Mouse (Mus musculus): ENCODE data around the gene Col15a1.

Gene Col15a1

DNA sequence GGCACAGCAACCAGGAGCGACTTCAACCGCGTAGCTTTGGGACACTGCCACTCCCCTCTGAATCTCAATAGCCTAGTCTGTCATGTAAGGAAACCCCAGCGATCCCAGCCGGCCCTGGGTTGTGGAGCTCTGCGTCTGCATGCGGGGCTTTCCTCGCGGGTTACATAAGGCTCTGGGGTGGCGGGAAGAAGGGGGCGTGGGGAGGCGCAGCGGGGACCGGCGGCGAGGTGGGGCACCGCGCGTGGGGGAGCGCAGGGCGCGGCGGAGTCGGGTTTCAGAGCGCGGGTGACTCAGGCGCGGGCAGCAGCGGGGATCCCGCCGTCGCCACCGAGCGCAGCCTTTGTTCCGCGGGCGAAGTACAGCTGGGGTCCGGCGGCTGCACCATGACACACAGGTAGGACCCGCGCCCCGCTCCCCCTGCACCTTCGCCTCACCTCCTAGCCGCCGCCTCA lies at the start of gene Col15a1:
Gene Col15a1 (plus strand): TSS at position 193 of the 452 bp plus-strand sequence.
- ATAC-seq (ENCODE audit: insufficient number of reproducible peaks, low FRiP score, low TSS enrichment): no peak

GRCm38 (mm10) chr4:47161103-47161755 lies 46.7 kb upstream of the Col15a1 start:
- ATAC-seq (ENCODE audit: insufficient number of reproducible peaks, low FRiP score, low TSS enrichment): no peak

DNA sequence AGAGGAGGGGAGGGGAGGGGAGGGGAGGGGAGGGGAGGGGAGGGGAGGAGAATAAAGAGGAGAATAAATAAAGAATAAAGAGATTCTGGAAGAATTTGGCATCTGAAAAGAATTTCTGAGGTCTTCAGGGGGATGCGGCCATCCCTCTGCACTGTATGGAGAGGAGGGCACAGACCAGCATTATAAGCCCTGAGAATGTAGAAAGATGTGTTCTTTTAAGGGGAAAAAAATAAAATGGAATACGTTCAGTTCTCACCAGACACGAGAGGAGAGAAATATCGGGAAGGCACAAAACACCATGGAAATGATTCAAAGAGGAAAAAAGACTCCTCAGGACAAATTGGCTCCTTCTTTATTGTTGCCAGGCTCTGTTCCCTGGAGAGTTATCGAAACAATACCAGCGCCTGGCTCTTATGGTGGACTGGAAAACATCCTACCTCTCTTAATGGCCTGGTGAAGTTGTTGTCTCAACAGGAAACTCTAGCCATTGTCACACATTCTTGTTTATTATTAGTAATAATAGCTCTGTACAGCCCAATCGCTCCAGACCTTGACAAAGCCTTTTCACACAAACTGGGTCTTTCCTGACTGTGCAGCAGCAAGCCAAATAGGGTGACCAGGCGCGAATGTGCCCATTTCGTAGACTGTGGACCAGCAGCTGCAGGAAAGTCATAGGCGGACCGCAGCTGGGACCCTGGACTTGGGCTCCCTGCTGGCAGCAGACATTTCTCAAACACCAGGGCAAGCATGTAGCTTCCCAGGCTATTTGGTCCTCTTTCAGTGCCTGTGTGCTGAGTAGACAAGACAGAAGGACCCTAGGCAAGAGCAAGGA lies 46.0 kb upstream of the Col15a1 start:
- no peak for ATAC-seq (ENCODE audit: insufficient number of reproducible peaks, low FRiP score, low TSS enrichment)

DNA sequence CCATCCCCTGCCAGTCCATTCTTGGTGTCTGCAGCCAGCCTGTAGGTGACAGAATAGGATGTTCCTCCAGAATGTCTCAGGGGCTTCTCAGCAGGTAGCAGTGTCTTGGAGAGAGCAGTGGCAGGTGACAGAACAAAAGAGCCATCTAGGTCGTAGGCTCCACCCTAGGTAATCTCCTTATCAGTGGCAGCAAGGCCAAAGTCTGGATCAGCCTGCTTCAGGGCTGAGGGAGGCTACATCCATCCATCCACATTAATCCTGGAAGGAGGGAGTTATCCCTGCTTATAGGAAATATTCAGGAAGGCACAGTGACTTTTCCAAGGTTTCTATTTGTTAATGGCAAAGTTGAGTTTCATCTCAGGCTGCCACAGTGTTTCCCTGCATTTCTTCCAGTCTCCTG lies 35.6 kb upstream of the Col15a1 start:
- ATAC-seq (ENCODE audit: insufficient number of reproducible peaks, low FRiP score, low TSS enrichment): no peak

GRCm38 (mm10) chr4:47177101-47177500 lies 30.9 kb upstream of the Col15a1 start:
- ATAC-seq (ENCODE audit: insufficient number of reproducible peaks, low FRiP score, low TSS enrichment): no peak

- ATAC-seq (ENCODE audit: insufficient number of reproducible peaks, low FRiP score, low TSS enrichment): no peak
These were observed 29.6 kb upstream of the Col15a1 start for GRCm38 (mm10) chr4:47178261-47178961.

DNA sequence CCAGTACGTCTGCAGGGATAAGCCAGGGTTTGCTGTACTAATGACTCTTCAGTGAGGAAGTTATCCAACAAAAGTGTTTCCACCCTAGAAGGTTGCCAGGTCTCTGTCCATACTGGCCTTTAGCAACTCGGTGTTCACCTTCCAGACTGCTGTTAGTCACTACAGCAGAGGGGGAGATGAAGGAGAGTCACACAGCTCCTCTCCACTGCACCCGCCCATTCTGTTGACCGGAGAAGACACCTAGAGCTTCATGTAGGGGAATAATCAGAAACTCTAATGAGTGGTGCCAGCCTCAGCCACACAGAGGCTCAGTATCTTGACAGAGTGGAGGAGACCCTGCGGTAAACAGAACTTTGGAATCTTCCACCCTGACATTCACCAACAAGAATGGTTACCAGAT lies 28.4 kb upstream of the Col15a1 start:
- no peak for ATAC-seq (ENCODE audit: insufficient number of reproducible peaks, low FRiP score, low TSS enrichment)

DNA sequence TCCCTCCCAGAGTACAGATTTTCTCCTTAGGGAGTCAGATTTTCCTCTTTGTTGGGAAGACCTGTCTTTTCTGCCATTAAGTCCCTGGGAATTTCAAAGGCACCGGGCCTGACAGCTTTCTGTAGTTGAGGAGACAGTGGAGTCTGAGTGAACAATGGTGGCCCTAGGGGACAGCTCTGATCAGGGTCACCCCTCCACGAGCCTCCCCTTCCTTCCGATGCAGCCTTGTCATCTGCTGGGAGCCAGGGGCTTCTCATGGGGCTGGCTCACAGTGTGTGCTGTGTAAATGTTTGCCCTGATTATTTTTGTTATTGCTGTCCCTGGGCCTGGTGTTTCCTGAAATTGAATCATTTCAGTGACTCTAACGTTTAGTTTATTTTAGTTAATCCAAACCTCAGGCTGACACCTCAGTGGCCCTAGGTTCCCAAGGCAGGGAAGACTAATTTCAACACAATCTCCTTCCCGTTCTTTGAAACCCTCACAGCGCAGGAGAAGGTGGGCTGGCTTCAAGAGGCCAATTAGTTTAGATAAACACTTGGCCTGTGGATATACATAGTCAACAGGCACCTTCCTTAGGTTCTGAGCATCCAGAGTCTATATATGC lies 23.8 kb upstream of the Col15a1 start:
- ATAC-seq (ENCODE audit: insufficient number of reproducible peaks, low FRiP score, low TSS enrichment): no peak

- no peak for ATAC-seq (ENCODE audit: insufficient number of reproducible peaks, low FRiP score, low TSS enrichment)
These were observed 21.4 kb upstream of the Col15a1 start for GRCm38 (mm10) chr4:47186514-47186913.

DNA sequence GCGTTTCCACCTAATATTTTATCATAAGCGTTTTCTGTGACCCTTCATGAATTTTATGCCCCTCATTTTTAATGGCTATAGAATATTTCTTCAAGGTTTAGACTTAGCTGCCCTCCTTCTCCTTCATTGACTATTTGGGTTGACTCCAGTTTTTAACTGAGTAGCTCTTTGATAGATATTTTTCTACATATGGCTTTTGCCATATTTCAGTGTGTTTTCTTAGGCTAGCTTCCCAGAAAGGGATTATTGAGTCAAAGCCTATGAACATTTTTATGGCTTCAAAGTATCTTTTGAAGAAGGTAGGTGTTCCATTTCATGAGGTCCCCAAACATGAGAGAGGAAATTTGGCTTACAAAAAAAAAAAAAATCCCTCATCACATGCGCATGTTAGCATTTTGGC lies 11.8 kb upstream of the Col15a1 start:
- no peak for ATAC-seq (ENCODE audit: insufficient number of reproducible peaks, low FRiP score, low TSS enrichment)

DNA sequence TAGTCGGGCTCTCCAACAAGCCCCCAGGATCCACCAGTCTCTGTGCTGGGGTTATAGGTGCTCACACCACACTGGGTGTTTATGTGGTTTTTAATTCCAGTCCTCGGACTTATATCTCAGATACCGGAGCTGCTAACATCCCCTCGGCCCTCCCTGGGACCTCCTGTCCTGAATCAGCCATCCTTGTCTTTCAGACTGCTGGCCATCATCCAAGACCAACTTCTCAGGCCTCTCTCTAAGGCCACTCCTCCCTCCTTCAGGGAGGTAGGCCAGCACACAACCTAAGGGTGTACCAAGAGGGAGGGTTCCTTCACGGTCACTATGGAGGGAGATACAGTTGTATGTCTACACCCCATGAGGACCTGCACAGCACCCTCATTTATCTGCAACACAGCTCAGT lies 4.3 kb upstream of the Col15a1 start:
- no peak for ATAC-seq (ENCODE audit: insufficient number of reproducible peaks, low FRiP score, low TSS enrichment)

- no peak for ATAC-seq (ENCODE audit: insufficient number of reproducible peaks, low FRiP score, low TSS enrichment)
These were observed 2.1 kb upstream of the Col15a1 start for GRCm38 (mm10) chr4:47205846-47206245.

DNA sequence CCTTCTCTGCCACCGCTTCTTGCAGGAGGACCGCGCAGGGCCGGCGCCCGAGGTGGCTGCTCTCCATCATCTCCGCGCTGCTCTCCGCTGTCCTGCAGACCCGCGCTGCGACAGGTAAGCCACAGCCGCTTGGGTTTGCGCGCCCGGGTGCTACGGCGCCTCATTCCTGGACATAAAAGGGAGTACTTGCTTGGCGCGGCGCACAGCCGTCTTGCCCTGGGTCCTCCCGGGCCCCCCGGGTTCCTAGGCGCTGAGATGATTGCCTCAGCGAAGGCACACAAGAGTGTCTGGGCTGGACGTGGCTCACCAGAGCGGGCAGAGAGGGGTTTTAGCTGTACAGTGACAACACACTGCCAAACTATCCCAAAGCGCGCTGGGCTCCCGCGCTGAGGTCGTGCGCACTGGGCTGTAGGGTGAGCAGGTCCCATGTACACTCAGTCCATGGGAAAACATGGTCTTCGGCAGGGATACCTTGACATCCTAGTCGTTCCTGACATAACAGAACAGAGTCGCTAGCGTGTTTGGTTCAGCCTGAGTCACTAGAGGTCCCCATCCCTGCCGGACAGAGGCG lies 545 bp downstream of the Col15a1 start:
- ATAC-seq (ENCODE audit: insufficient number of reproducible peaks, low FRiP score, low TSS enrichment): no peak

DNA sequence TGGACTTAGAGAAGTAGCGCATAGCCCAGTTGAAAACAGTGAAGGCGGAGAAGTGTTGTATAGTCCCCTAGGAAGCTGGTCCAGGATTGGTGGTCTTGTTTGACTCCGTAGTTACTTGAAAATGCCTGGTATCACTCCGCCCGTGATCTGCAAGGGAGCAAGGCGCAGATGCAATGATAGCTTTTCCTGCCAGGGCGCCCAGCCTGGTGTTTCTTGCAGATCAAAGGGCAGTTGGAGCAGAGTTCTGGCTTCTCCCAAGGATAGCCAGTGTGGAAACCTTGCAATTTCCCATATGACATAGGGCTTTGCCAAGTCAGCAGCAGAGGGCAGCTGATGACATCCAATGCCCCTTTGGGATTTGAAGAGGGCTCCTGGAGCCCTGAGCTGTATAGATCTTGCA lies 1.5 kb downstream of the Col15a1 start:
- ATAC-seq (ENCODE audit: insufficient number of reproducible peaks, low FRiP score, low TSS enrichment): no peak

DNA sequence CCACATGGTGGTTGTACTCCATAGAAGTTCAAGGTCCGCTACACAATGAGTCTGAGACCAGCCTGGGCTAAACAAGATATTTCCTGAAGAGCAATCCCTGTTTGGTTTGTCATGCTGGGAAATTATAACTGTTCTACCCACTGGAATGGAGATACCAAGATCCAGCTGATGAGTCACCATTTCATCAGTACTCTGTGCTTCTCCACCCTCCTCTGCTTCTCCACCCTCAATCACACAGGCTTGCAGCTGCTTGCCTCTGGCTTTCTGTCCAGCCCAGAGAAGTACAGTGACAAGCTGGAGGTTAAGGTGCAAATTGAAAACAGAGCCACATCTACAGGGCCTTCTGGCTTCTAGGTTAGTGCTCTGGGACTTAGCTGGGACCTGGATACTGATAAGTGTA lies 10.9 kb downstream of the Col15a1 start:
- no peak for ATAC-seq (ENCODE audit: insufficient number of reproducible peaks, low FRiP score, low TSS enrichment)

GRCm38 (mm10) chr4:47219393-47219792 lies 11.4 kb downstream of the Col15a1 start:
- no peak for ATAC-seq (ENCODE audit: insufficient number of reproducible peaks, low FRiP score, low TSS enrichment)

DNA sequence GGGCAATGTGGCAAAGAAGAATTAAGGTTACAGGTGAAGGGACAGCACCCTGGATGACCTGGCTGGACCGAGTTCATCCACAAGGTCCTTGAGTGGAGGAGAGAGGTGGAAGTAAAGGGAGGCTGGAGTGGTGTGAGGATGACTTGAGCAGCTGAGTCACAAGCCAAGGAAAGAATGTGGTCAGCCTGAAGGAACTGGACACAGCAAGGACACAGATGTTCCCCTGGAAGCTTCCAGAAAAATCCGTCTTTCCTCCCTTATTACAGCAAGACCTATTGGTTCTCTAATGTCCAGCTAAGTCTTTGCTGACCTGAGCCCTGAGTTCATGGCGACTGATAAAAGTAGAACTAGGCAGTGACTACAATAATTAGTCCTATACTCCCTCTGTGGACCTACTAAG lies 12.6 kb downstream of the Col15a1 start:
- ATAC-seq (ENCODE audit: insufficient number of reproducible peaks, low FRiP score, low TSS enrichment): no peak

GRCm38 (mm10) chr4:47222146-47222545 lies 14.2 kb downstream of the Col15a1 start:
- no peak for ATAC-seq (ENCODE audit: insufficient number of reproducible peaks, low FRiP score, low TSS enrichment)

DNA sequence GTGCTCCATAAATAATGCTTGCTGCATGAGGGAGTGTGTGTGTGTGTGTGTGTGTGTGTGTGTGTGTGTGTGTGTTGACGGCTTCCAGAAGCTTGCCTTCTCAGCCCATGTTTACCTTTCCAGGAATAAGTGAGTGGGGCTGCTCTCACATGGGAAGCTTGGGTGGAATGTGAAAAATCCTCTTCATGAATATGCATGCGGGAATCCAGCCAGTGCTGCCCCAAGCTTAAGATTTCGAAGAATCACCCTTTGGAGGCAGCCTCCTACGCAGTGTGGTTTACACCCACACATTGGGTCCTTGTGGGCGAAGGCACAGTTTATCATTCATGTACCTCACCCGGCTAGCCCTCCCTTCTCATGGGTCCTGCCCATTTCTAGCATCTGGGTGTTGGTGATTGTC lies 18.0 kb downstream of the Col15a1 start:
- ATAC-seq (ENCODE audit: insufficient number of reproducible peaks, low FRiP score, low TSS enrichment): no peak

- ATAC-seq (ENCODE audit: insufficient number of reproducible peaks, low FRiP score, low TSS enrichment): no peak
These were observed 19.1 kb downstream of the Col15a1 start for GRCm38 (mm10) chr4:47227101-47227500.

All from cerebellum, adult (tissue).